Mouse (Mus musculus): ENCODE data around the gene Vkorc1l1. TPM values are rescaled to one million over a fixed set of nuclear protein-coding genes. Genes with fewer than 3 reads are reported as not detected.
"Not testable (repeated sequence)": the region's sequence is repeated elsewhere in the genome, so short reads cannot be mapped to it uniquely, and the experiment has no call there.

Vkorc1l1 gene
- total RNA-seq, 2 experiments from 2014 or later, result 16.2 to 17.4 TPM

GRCm38 (mm10) chr5:129940736-129941494, 855 bp upstream of the Vkorc1l1 start:
- intact Hi-C loops (cut with DNase I; ENCODE audit: low total_unique reads), result no loop called here
- no peak for DNase-seq

- intact Hi-C loops (cut with DNase I; ENCODE audit: low total_unique reads), result not testable (repeated sequence)
Observed at GRCm38 (mm10) chr5:129942073-129942939, 536 bp downstream of the Vkorc1l1 start.

GRCm38 (mm10) chr5:129943402-129943801, 1.6 kb downstream of the Vkorc1l1 start:
- intact Hi-C loops (cut with DNase I; ENCODE audit: low total_unique reads), result no loop called here
- DNase-seq, result no peak

More at GRCm38 (mm10) chr5:129942073-129942939, 536 bp downstream of the Vkorc1l1 start:
- DNase-seq, result peak; percentile 28

- no peak for DNase-seq
- intact Hi-C loops (cut with DNase I; ENCODE audit: low total_unique reads), result no loop called here
Observed at GRCm38 (mm10) chr5:129947528-129948033, 5.8 kb downstream of the Vkorc1l1 start.

GRCm38 (mm10) chr5:129952143-129952542, 10.4 kb downstream of the Vkorc1l1 start:
- DNase-seq, result no peak
- intact Hi-C loops (cut with DNase I; ENCODE audit: low total_unique reads), result no loop called here

- peak; percentile 60 for DNase-seq
Observed at GRCm38 (mm10) chr5:129954473-129955254, 12.9 kb downstream of the Vkorc1l1 start.

GRCm38 (mm10) chr5:129955792-129956191, 14.0 kb downstream of the Vkorc1l1 start:
- intact Hi-C loops (cut with DNase I; ENCODE audit: low total_unique reads), result no loop called here
- DNase-seq, result no peak

More at GRCm38 (mm10) chr5:129954473-129955254, 12.9 kb downstream of the Vkorc1l1 start:
- intact Hi-C loops (cut with DNase I; ENCODE audit: low total_unique reads), result no loop called here

GRCm38 (mm10) chr5:129963224-129963623, 21.5 kb downstream of the Vkorc1l1 start:
- no peak for DNase-seq
- intact Hi-C loops (cut with DNase I; ENCODE audit: low total_unique reads), result no loop called here

GRCm38 (mm10) chr5:129966448-129966847, 24.7 kb downstream of the Vkorc1l1 start:
- DNase-seq, result no peak
- intact Hi-C loops (cut with DNase I; ENCODE audit: low total_unique reads), result no loop called here

- intact Hi-C loops (cut with DNase I; ENCODE audit: low total_unique reads), result no loop called here
- DNase-seq, result no peak
Observed at GRCm38 (mm10) chr5:129968417-129968816, 26.6 kb downstream of the Vkorc1l1 start.

- no peak for DNase-seq
- intact Hi-C loops (cut with DNase I; ENCODE audit: low total_unique reads), result no loop called here
Observed at GRCm38 (mm10) chr5:129971491-129971890, 29.7 kb downstream of the Vkorc1l1 start.

- DNase-seq, result no peak
- intact Hi-C loops (cut with DNase I; ENCODE audit: low total_unique reads), result no loop called here
Observed at GRCm38 (mm10) chr5:129974354-129974753, 32.6 kb downstream of the Vkorc1l1 start.

- no peak for DNase-seq
- intact Hi-C loops (cut with DNase I; ENCODE audit: low total_unique reads), result no loop called here
Observed at GRCm38 (mm10) chr5:129974866-129975311, 33.1 kb downstream of the Vkorc1l1 start.

GRCm38 (mm10) chr5:129977768-129978167, 36.0 kb downstream of the Vkorc1l1 start:
- intact Hi-C loops (cut with DNase I; ENCODE audit: low total_unique reads), result no loop called here
- no peak for DNase-seq

- intact Hi-C loops (cut with DNase I; ENCODE audit: low total_unique reads), result no loop called here
- no peak for DNase-seq
Observed at GRCm38 (mm10) chr5:129978608-129979007, 36.8 kb downstream of the Vkorc1l1 start.

GRCm38 (mm10) chr5:129980216-129980615, 38.4 kb downstream of the Vkorc1l1 start:
- no peak for DNase-seq
- intact Hi-C loops (cut with DNase I; ENCODE audit: low total_unique reads), result no loop called here

GRCm38 (mm10) chr5:129989376-129989775, 47.6 kb downstream of the Vkorc1l1 start:
- intact Hi-C loops (cut with DNase I; ENCODE audit: low total_unique reads), result no loop called here
- DNase-seq, result no peak

- intact Hi-C loops (cut with DNase I; ENCODE audit: low total_unique reads), result no loop called here
- no peak for DNase-seq
Observed at GRCm38 (mm10) chr5:129991898-129992297, 50.1 kb downstream of the Vkorc1l1 start.

GRCm38 (mm10) chr5:129993374-129993773, 51.6 kb downstream of the Vkorc1l1 start:
- intact Hi-C loops (cut with DNase I; ENCODE audit: low total_unique reads), result no loop called here
- no peak for DNase-seq
